Mouse (Mus musculus): ENCODE measurements around the gene Coil.

Gene Coil

GRCm38 (mm10) chr11:88970202-88970732 is at the start of gene Coil:
Gene Coil, plus strand, starts transcription at chr11:88970252.
- DNase-seq = no peak

GRCm38 (mm10) chr11:88926566-88926965 is 43.5 kb upstream of the Coil start:
- no peak for DNase-seq

DNA sequence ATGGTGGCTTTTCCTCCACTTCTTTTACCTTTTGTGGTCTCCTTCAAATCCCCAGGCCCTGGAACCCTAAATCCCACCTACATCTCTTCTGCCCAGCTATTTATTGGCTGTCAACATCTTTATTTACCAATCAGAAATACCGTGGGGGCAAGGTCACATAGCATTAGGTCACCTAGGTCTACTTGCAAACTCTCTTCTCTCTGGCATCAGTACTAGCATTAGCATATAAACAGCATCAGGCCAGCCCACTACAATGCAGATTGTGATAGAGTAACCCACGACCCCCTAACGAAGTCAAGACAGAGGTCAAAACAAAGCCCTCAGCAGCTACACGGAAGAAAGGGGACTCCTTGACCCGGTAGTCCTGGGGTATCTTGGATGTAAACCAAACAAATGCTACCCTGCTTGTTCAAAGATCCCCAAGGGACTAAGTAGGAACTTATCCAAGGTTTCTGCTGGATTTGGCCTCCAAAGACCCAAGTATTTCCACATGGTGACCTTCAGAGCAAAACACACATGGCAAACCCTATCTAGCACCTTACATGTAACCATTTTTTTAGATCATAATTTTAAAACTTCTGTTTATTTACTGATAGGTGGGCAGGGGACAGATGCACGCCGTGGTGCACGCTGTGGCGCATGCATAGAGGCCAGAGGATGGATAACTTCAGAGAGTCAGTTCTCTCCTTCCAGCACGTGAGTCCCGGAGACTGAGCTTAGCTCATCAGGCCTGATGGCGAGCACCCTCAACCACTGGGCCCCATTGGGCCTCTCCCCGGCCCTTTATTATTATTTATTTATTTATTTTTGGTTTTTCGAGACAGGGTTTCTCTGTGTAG is 38.1 kb upstream of the Coil start:
- DNase-seq = no peak

DNA sequence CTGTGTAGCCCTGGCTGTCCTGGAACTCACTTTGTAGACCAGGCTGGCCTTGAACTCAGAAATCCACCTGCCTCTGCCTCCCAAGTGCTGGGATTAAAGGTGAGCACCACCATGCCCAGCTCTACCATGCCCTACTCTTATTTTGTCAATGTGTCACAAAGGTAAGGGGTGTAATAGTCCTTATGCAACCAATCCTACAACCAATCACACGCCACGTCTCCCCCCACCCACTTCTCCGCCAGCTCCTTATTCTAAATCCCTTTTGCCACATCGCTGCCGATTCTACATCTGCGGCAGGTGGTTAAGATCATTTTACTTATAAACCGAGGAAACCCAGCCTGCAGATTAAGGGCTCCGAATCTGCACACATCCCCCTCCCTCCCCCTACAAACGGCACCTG is 37.0 kb upstream of the Coil start:
- DNase-seq = no peak

DNA sequence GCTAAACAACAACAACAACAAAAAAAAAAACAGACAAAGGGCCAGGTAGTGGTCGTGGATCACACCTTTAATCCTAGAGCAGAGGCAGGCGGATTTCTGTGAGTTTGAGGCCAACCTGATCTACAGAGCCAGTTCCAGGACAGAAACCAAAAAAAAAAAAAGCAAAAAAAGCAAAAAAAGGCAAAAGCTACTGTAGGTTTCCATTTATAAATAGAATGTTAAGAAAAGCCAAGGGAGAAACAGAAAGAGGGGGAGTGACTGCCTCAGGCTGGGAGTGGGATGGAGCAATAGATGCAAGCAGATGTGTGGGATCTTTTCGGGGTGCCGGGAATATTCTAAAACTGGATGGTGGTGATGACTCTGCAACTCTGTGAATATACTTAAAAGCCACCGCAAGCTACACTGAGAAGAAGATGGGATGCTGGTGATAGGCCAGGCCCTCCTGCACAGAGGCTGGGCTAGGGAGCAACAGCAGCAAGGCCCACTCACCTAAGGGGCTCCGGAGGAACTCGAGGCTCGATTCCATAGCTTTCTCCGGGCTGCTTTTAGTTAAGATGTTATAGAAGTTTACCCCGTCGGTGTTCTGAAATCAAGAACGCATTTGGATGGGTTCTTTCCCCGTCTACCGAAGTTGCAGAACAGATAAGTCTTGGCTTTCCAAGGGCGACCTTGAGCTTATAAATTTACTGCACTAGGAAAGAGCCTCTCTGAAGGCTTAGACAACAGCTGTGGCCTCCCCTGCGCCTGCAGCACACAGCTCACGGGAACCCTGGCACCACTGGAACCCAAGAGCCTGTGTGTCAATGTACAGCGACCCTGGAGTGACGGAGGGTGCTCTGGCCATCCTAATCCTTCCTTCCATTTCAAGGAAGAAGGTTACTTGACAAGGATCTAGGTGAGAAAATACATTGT is 35.7 kb upstream of the Coil start:
- DNase-seq = no peak

- no peak for DNase-seq
These were observed 32.2 kb upstream of the Coil start for GRCm38 (mm10) chr11:88937886-88938285.

DNA sequence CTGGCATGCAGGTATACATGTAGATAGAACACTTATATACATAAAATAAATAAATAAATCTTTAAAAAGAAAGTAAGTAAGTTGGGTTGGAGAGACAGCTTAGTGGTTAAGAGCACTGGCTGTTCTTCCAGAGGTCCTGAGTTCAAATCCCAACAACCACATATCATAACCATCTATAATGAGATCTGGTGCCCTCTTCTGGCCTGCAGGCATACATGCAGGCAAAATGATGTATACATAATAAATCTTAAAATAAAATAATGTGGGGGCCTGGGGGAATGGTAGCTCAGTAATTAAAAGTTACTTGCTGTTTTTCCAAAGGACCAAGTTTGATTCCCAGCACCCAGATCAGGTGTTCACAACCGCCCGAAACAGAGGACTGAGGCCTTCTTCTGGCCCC is 31.3 kb upstream of the Coil start:
- DNase-seq = no peak

- no peak for DNase-seq
These were observed 30.4 kb upstream of the Coil start for GRCm38 (mm10) chr11:88939634-88940033.

DNA sequence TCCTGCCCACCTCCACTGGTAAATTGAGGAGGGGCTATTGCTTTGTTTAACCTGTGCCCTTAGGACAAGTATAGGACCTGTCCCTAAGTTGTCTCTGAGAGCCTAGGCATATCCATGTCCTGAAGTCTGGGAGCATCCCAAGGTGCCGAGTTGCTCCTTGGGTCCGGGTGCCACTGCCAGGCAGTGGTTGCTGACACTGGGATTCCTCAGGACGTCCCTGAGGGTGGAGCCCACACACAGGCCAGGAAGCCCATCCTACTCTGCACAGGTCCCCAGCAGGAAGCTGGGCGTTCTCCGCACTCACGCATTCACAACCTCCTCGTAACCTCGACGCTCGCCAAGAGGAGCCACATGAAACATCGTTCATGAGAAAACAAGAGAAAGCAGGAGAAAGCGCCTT is 28.6 kb upstream of the Coil start:
- no peak for DNase-seq

GRCm38 (mm10) chr11:88945971-88946585 is 24.0 kb upstream of the Coil start:
- DNase-seq = peak; percentile 50

- DNase-seq = no peak
These were observed 21.2 kb upstream of the Coil start for GRCm38 (mm10) chr11:88948896-88949295.

DNA sequence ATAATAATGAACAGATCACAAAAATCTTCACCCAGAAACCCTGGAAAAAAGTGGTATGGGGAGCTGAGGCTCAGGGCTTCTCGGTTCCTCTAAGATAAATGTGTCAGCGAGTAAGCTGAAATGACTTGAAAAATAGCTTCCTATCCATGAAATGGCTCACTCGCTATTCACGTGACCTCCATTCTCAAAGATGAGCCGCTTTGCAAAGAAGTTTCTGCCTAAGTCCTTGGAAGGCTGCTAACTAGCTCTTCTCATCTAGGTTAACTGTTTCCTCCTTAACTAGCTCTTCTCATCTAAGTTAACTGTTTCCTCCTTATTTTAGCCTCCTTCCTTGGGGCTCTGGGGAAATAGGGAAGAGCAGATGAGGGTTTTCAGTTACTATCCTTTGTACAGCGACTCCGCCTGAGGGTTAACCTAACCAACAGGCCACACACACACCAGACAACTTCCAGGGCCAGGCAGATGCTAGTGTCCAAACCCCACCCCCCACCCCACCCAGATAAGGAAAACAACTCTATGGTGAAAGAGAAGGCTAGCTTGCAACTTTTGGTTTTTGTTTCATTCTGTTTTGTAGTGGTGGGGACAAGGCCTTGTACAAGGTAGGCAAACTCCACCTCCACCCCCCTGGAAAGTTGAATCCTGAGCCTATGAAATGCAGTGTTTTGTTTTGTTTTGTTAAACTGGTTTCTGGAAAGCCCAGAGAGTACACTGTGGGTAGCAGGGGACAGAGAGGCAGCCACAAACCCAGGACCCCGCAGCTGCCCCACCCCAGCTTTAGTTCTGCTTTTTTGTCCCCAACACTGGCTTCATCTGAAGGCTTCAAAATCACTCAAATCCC is 20.0 kb upstream of the Coil start:
- DNase-seq = no peak

- no peak for DNase-seq
These were observed 19.3 kb upstream of the Coil start for GRCm38 (mm10) chr11:88950640-88951250.

DNA sequence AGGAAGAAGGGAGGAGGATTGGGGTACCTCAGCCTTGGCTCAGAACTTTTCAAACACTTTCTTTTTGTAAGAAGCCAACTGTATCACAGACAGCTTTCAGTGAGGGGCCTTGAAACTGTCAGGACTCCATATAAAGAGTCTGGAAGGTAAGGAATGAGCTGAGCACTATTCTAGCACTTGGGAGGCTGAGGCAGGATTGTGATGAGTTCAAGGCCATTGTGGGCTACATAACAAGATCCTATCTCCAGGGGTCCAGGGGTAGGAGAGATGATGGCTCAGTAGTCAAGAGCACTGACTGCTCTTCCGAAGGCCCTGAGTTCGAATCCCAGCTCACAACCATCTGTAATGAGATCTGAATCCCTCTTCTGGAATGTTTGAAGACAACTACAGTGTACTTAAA is 18.5 kb upstream of the Coil start:
- DNase-seq = no peak

- DNase-seq = no peak
These were observed 17.9 kb upstream of the Coil start for GRCm38 (mm10) chr11:88952117-88952516.

- no peak for DNase-seq
These were observed 16.5 kb upstream of the Coil start for GRCm38 (mm10) chr11:88953582-88953981.

DNA sequence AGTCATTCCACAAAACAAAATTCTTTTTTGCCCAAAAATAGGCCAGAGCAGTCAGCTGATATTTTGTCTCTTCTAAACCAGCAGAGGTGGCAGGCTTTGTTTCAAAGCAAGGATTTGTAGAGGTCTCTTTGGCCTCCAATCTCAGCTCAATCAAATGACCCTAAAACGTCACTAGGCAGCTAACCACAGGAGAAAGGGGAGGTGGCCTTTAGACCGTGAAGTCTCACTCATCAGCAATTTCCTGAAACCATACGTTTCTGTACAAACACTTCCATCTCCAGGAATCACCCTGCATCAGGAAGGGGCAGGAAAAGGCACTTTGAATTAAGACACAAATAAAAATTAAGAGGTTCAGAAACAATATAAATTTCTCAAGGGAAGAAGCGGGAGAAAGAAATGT is 15.2 kb upstream of the Coil start:
- DNase-seq = no peak

GRCm38 (mm10) chr11:88955217-88955969 is 14.7 kb upstream of the Coil start, which contains the start of gene Scpep1:
Gene Scpep1, minus strand, starts transcription at chr11:88955465.
- peak; percentile 97 for DNase-seq

GRCm38 (mm10) chr11:88958851-88959250 is 11.2 kb upstream of the Coil start:
- DNase-seq = no peak

GRCm38 (mm10) chr11:88966881-88967361 is 3.1 kb upstream of the Coil start, which contains the start of gene Elobl:
Gene Elobl, minus strand, starts transcription at chr11:88966931.
- DNase-seq = no peak

Data from cerebellum, adult 8-10 months (tissue).